Mouse (Mus musculus) brain, embryonic 14.5 days (tissue): ENCODE measurements at regions not wholly inside any gene's neighbourhood (a gene's known extent, or its start where the extent isn't known, plus 50 kb on each side); places are given as distances from the start of the nearest gene placed in this dataset.

Source experiments
- CTCF ChIP-seq: fragments of 200-500 bp; IDR thresholded peaks from 2 replicates; pipeline ENCODE4 v1.5.1; 2012; ENCODE audit warnings: inconsistent platforms, mild to moderate bottlenecking, moderate library complexity, borderline replicate concordance; ENCODE audit not compliant: insufficient read depth, insufficient read length; ENCODE audit errors: extremely low read depth
- POLR2A ChIP-seq: fragments of 200-500 bp; IDR thresholded peaks from 2 replicates; pipeline ENCODE4 v1.6.1; 2012; ENCODE audit warnings: mild to moderate bottlenecking, inconsistent platforms, borderline replicate concordance; ENCODE audit not compliant: poor library complexity, insufficient read depth, insufficient read length, severe bottlenecking; ENCODE audit errors: extremely low read depth

GRCm38 (mm10) chr13:72809226-72809625 is 180.6 kb downstream of the Irx2 start:
- TF ChIP-seq CTCF: no peak
- TF ChIP-seq POLR2A: no peak
